Mouse (Mus musculus) liver, adult 2 months (tissue): Measurements from ENCODE around the gene Mrfap1. TPM values are rescaled to one million over a fixed set of nuclear protein-coding genes. Genes with fewer than 3 reads are reported as not detected.

Experiments used
- DNase-seq: peaks from one replicate; pipeline ENCODE4 v3.0.0-alpha.2; 2011; ENCODE audit warnings: low read depth, low spot score; ENCODE audit errors: extremely low read depth
- H3K27ac ChIP-seq: fragments of 200-500 bp; replicated peaks from 2 replicates; pipeline ENCODE4 v1.5.1; 2012; ENCODE audit warnings: low read depth, mild to moderate bottlenecking, control low read depth, inconsistent platforms, low read length; ENCODE audit not compliant: insufficient read depth
- H3K27me3 ChIP-seq: fragments of 200-500 bp; 2 replicates; pipeline ENCODE4 v1.6.1; 2012; ENCODE audit warnings: mild to moderate bottlenecking, moderate library complexity, low read length, inconsistent platforms; ENCODE audit not compliant: control insufficient read depth, insufficient read depth
- H3K36me3 ChIP-seq: fragments of 200-500 bp; 2 replicates; pipeline ENCODE4 v1.6.1; 2012; ENCODE audit warnings: low read length, inconsistent platforms; ENCODE audit not compliant: control insufficient read depth, insufficient read depth
- H3K4me1 ChIP-seq: fragments of 200-500 bp; 2 replicates; pipeline ENCODE4 v1.6.1; 2011; ENCODE audit warnings: low read length; ENCODE audit not compliant: control insufficient read depth, insufficient read depth
- H3K4me3 ChIP-seq: fragments of 200-500 bp; 2 replicates; pipeline ENCODE4 v1.5.1; 2011; ENCODE audit warnings: low read depth, mild to moderate bottlenecking, control low read depth, low read length, moderate library complexity; ENCODE audit not compliant: insufficient read depth
- H3K79me2 ChIP-seq: fragments of 200-500 bp; 2 replicates; pipeline ENCODE4 v1.6.1; 2012; ENCODE audit warnings: inconsistent platforms, mild to moderate bottlenecking, low read length, moderate library complexity; ENCODE audit not compliant: control insufficient read depth, insufficient read depth
- H3K9ac ChIP-seq: fragments of 200-500 bp; 2 replicates; pipeline ENCODE4 v1.6.1; 2012; ENCODE audit warnings: low read depth, mild to moderate bottlenecking, control low read depth, inconsistent platforms, low read length
- CTCF ChIP-seq: fragments of 200-500 bp; IDR thresholded peaks from 2 replicates; pipeline ENCODE4 v1.5.1; 2011; ENCODE audit warnings: low read depth, low read length, control low read depth
- POLR2A ChIP-seq: fragments of 200-500 bp; IDR thresholded peaks from 2 replicates; pipeline ENCODE4 v1.6.1; 2011; ENCODE audit warnings: low read length, control low read depth; ENCODE audit not compliant: insufficient read depth; ENCODE audit errors: extremely low read depth
- WGBS: fragments of 180-500 bp; shearing (Covaris S2); methylation state at CpG from one replicate; pipeline ENCODE4 v1.1.7; 2018; 5-methylcytosine and 5-hydroxymethylcytosine counted together
- polyA plus RNA-seq: library from polyadenylated mRNA; depleted of rRNA; stranded (reverse); fragments of >200 nt; gene quantifications from 2 replicates; pipeline ENCODE4 v1.2.3, GENCODE M21; 2012
- total RNA-seq: library from RNA; depleted of rRNA; stranded (reverse); fragments of >200 nt; gene quantifications from 2 replicates; pipeline ENCODE4 v1.2.3, GENCODE M21; 2014

Mrfap1 gene
- total and polyA plus RNA-seq, 2 experiments: 72.2 to 173 TPM

DNA sequence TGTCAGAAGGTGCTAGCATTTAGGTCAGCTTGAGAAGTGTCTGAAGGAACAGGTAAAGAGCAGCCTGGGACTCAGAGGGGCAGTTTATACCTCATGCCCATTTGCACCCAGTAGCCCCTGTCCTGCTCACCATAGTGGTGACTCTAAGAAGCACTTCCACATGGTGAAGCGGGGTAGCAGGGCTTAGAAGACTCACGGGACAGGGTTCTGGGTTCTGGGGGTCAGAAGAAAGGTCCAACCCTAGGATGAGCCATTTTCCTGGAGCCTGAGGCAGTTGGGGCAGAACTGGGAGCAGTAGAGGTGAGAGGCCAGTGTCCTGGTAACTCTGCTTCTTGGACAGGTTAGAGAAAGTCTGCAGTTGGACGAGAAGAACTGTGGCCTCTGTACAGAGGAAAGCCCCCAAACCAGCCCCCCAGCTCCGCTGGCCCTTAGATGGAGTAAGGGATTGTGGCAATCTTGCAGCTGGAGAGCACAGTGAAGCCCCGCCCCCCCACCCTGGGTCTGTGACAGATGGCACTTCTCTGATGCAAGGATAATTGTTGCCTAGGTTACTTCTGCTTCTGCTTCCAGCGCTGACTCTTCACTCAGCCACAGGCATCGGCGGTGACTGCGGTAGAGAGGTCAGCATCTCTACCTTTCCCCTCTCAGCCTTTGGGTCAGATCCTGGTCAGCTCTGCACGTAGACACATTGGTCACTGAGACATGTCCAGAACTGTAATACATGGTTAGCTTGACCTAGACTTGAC is 29.4 kb downstream of the Mrfap1 start:
- DNase-seq: no peak
- 55% methylated on average over 10 of the region's 10 CpGs for WGBS
- H3K27me3 ChIP-seq: no peaks in the 10 kb centered on the region

GRCm38 (mm10) chr5:36759848-36760247 is 36.7 kb downstream of the Mrfap1 start:
- Histone ChIP-seq H3K9ac (no peak overlapping the region), H3K79me2 (no peaks in the 10 kb centered on the region)
- TF ChIP-seq CTCF (no peak), POLR2A (no peak)

More for the DNA sequence above, 29.4 kb downstream of the Mrfap1 start:
- Histone ChIP-seq H3K27ac (no peak overlapping the region), H3K36me3 (no peaks in the 10 kb centered on the region), H3K4me3 (no peak overlapping the region), H3K9ac (no peak overlapping the region), H3K79me2 (no peaks in the 10 kb centered on the region), H3K4me1 (no peaks in the 10 kb centered on the region)
- TF ChIP-seq CTCF (no peak), POLR2A (no peak)

DNA sequence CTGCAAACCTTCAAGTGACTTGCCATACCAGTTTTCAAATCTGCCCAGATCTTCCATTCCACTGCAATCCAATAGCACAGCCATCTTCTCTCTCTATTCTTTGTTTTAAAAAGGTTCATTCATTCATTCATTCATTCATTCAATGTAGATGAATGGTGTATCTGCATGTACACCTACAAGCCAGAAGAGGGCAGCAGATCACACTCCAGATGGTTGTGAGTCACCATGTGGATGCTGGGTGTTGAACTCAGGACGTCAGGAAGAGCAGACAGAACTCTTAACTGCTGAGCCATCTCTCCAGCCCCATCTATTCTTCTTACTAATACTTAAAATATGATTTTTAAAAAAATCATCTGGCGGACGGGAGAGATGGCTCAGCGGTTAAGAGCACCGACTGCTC is 39.5 kb downstream of the Mrfap1 start:
- TF ChIP-seq POLR2A (no peak), CTCF (peak; percentile 51; the same call in 1 of the 2 replicates)
- H3K4me1 ChIP-seq: no peaks in the 10 kb centered on the region
- H3K79me2 ChIP-seq: no peaks in the 10 kb centered on the region
- no peak overlapping the region for H3K27ac ChIP-seq
- H3K27me3 ChIP-seq: no peaks in the 10 kb centered on the region
- H3K36me3 ChIP-seq: no peaks in the 10 kb centered on the region
- 76% methylated on average over 5 of the region's 5 CpGs for WGBS
- no peak for DNase-seq
- no peak overlapping the region for H3K4me3 ChIP-seq
- no peak overlapping the region for H3K9ac ChIP-seq

More at GRCm38 (mm10) chr5:36759848-36760247, 36.7 kb downstream of the Mrfap1 start:
- Histone ChIP-seq H3K27me3 (no peaks in the 10 kb centered on the region), H3K4me3 (no peak overlapping the region), H3K27ac (no peak overlapping the region), H3K36me3 (no peaks in the 10 kb centered on the region), H3K4me1 (no peaks in the 10 kb centered on the region)
- 74% methylated on average over 4 of the region's 4 CpGs for WGBS
- DNase-seq: no peak

DNA sequence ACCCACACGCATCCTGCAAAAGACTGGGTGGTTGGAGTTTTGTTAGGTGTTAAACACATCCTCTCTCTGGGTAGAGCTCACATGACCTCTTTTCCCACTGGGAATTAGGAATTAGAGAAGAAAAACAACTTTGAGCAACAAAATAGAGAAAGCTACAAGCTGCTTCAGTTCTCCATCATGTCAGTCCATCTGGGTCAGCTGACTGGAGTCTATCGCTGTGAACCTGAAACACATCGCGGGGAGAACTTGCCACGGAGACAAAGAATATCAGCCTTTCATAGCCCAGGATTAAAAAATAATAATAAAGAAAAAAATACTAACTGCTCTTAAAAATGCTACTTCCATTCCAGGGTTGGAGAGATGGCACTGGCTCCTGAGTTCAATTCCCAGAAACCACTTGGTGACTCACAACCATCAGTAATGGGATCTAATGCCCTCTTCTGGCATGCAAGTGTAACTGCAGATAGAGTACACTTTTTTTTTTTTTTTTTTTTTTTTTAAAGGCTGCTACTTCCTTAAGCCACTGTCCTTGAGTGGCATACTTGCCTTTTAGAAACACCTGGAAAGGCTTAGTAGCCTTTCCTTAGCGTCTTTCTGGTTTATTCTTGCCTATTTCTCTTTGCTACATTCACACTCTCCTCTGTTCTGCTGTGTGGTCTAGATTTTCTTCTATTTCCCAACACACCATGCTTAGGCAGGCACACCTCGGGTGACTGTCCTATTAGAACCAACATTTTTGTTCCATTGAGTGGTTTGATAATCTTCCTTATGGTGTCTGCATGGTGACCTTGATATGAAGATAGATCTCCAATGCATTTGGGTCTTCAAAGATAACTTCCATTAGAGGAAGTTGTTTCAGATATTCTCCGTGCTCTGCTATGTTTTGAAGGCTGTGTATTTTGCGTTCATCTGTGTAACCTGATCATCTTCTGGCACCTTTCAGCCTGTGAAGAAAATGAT is 46.2 kb downstream of the Mrfap1 start:
- H3K4me1 ChIP-seq: peaks cover 9% of the 10 kb centered on the region; the same call in 1 of the 2 replicates
- H3K36me3 ChIP-seq: no peaks in the 10 kb centered on the region
- peaks cover 8% of the 10 kb centered on the region for H3K79me2 ChIP-seq
- TF ChIP-seq POLR2A (no peak), CTCF (no peak; the same call in 1 of the 2 replicates)
- H3K9ac ChIP-seq: no peak overlapping the region
- H3K4me3 ChIP-seq: no peak overlapping the region
- no peaks in the 10 kb centered on the region for H3K27me3 ChIP-seq
- 73% methylated on average over 9 of the region's 9 CpGs for WGBS
- H3K27ac ChIP-seq: no peak overlapping the region
- peak; percentile 34 for DNase-seq

DNA sequence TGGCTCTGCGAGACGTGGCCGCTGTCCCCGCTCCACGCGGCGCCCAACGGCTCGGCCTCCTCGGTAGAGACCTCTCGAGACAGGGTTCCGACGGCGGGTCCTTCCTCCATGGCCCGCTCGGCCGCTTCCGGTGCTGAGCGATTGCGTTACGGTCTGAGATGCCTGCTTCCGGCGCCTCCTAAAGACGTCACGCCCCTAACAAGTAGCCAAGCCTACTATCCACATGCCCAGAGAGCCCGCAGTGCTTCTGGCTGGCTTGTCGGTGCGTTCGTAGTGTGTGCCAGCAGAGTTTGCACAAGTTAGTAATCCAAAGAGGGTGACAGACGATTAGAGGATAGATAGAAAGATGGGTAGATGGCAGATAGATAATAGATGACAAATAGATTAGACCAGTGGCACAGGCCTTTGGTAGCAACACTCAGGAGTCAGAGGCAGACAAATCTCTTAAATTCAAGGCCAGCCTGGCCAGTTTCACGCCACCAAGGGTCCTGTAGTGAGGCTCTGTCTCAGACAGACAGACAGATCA is 48.0 kb downstream of the Mrfap1 start, which contains the start of gene Bloc1s4:
Gene Bloc1s4, minus strand, starts transcription at position 115 of the 526 bp plus-strand sequence.
- TF ChIP-seq CTCF (no peak), POLR2A (peak; percentile 63; the same call in 1 of the 2 replicates)
- Histone ChIP-seq H3K27ac (peak within 1 kb of the TSS; percentile 74), H3K9ac (peak within 1 kb of the TSS; percentile 81), H3K27me3 (no peaks in the 10 kb centered on the region), H3K4me1 (peaks cover 9% of the 10 kb centered on the region; the same call in 1 of the 2 replicates), H3K36me3 (no peaks in the 10 kb centered on the region), H3K4me3 (peak within 1 kb of the TSS; percentile 88), H3K79me2 (peaks cover 8% of the 10 kb centered on the region)
- DNase-seq: peak; percentile 80
- WGBS: 2% methylated on average over 31 of the region's 31 CpGs
